ENCODE assay signal across 8 mouse cellular contexts in the genomic region with DNA sequence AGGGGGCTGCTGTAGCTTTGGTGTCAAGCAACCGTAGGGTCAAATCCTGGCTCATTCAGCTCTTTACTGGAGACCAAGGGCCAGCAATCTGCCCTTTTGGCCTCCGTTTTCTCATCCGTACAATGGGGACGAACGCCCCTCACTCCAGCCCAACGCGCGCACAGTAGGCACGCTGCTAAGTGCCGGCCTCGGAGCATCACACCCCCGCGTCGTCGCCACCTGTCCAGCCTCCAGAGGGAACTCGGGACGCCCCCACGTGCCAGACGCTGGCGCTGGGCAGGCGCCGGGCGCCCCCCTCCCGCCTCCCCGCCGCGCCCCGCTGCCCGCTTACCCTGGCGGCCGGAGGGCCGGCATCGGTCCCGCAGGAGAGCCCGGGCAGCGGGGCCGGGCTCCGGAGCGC. TPM values are rescaled to one million over a fixed set of nuclear protein-coding genes. Genes with fewer than 3 reads are reported as not detected.
DNase-seq lines count a peak whose midpoint lies in the region; ATAC-seq and TF ChIP-seq lines count a peak whose summit lies in the region.

No protein-coding gene starts in this region.

- peak overlapping the region; percentile 88 for H3K4me2 ChIP-seq in heart, embryonic 13.5 days
- H3K4me2 ChIP-seq in forebrain, embryonic 14.5 days (ENCODE audit: low read length) = peak overlapping the region; percentile 74
- H3K4me2 ChIP-seq in liver, embryonic 14.5 days (ENCODE audit: low read depth) = peak overlapping the region; percentile 43

- peaks cover 57% of the 10 kb centered on the region for H3K4me1 ChIP-seq in heart, embryonic 13.5 days
- H3K4me1 ChIP-seq in ES-Bruce4 (ENCODE audit: control insufficient read depth, insufficient read depth, low read length) = peaks cover 5% of the 10 kb centered on the region
- peaks cover 55% of the 10 kb centered on the region for H3K4me1 ChIP-seq in forebrain, embryonic 14.5 days (ENCODE audit: control insufficient read depth, insufficient read depth, low read length)
- 0 out of 4 replicates have a peak, but pooled peaks cover 0 to 2% of the 10 kb centered on the region in 2 experiments for H3K4me1 ChIP-seq in liver, embryonic 14.5 days (replicated peaks; ENCODE audit: control insufficient read depth in 2 of 2, insufficient read depth in 2 of 2, low read length in 1 of 2)

- TF ChIP-seq EP300 in ES-Bruce4 (IDR thresholded peaks at IDR 0.05; ENCODE audit: insufficient read depth, low read depth, low read length) = no peak
- no peak for TF ChIP-seq EP300 in liver, embryonic 14.5 days (IDR thresholded peaks at IDR 0.05; ENCODE audit: low read depth)

- DNase-seq in heart, postnatal 14 days = no peak
- peak; percentile 33 for DNase-seq in forebrain, embryonic 14.5 days (ENCODE audit: low spot score)
- DNase-seq in liver, embryonic 14.5 days (ENCODE audit: low read depth in 3 of 3, low spot score in 3 of 3) = no peak
- DNase-seq in ovary, postnatal 14 days (ENCODE audit: low spot score) = no peak
- DNase-seq in left cerebral cortex, adult 8-10 months (ENCODE audit: low spot score in 2 of 2) = no peak
- no peak for DNase-seq in ovary, postnatal 10 days (ENCODE audit: low spot score)

- peak overlapping the region; percentile 59 for H3K27ac ChIP-seq in heart, embryonic 13.5 days (replicated peaks)
- no peak overlapping the region for H3K27ac ChIP-seq in ES-Bruce4 (ENCODE audit: insufficient read depth, low read length)
- H3K27ac ChIP-seq in forebrain, embryonic 14.5 days (ENCODE audit: low read depth, low read length) = peak overlapping the region; percentile 90
- H3K27ac ChIP-seq in liver, embryonic 14.5 days = no peak overlapping the region

- H3K36me3 ChIP-seq in heart, embryonic 13.5 days = no peaks in the 10 kb centered on the region
- no peaks in the 10 kb centered on the region for H3K36me3 ChIP-seq in ES-Bruce4 (ENCODE audit: control insufficient read depth, insufficient read depth, low read length, poor library complexity, severe bottlenecking)
- no peaks in the 10 kb centered on the region for H3K36me3 ChIP-seq in forebrain, embryonic 14.5 days (ENCODE audit: control insufficient read depth, insufficient read depth, low read length)
- no peaks in the 10 kb centered on the region for H3K36me3 ChIP-seq in liver, embryonic 14.5 days (replicated peaks; ENCODE audit: control insufficient read depth, insufficient read depth, low read depth)

- peaks cover 89% of the 10 kb centered on the region for H3K27me3 ChIP-seq in heart, embryonic 13.5 days (replicated peaks)
- no peaks in the 10 kb centered on the region for H3K27me3 ChIP-seq in ES-Bruce4 (ENCODE audit: control insufficient read depth, insufficient read depth, low read length, poor library complexity, severe bottlenecking)
- H3K27me3 ChIP-seq in forebrain, embryonic 14.5 days (replicated peaks; ENCODE audit: control insufficient read depth, insufficient read depth, low read length) = peaks cover 3% of the 10 kb centered on the region; the same call in 1 of the 2 replicates
- H3K27me3 ChIP-seq in liver, embryonic 14.5 days (ENCODE audit: control insufficient read depth, insufficient read depth, low read length) = peaks cover 53% of the 10 kb centered on the region

- intact Hi-C loops in heart, postnatal 14 days (cut with DNase I) = no loop called here

- WGBS in heart, embryonic 13.5 days = 5% methylated on average over 33 of the region's 39 CpGs
- 5% methylated on average over 23 of the region's 39 CpGs for WGBS in forebrain, embryonic 14.5 days
- 5% methylated on average over 39 of the region's 39 CpGs for WGBS in liver, embryonic 14.5 days (ENCODE audit: insufficient replicate concordance)

- ATAC-seq in heart, embryonic 13.5 days (ENCODE audit: extremely low read depth, insufficient number of reproducible peaks, low FRiP score, low TSS enrichment) = no peak
- no peak for ATAC-seq in forebrain, embryonic 14.5 days
- no peak for ATAC-seq in liver, embryonic 14.5 days (ENCODE audit: insufficient read depth)

- H3K4me3 ChIP-seq in heart, embryonic 13.5 days = peak overlapping the region; percentile 63
- H3K4me3 ChIP-seq in ES-Bruce4 (ENCODE audit: low read depth, low read length) = peak overlapping the region; percentile 65
- H3K4me3 ChIP-seq in forebrain, embryonic 14.5 days (ENCODE audit: low read depth, low read length) = peak overlapping the region; percentile 55
- H3K4me3 ChIP-seq in liver, embryonic 14.5 days (ENCODE audit: insufficient read depth in 1 of 2, low read depth in 2 of 2, low read length in 2 of 2) = peak overlapping the region in 1 of 2 experiments; percentile 40; a peak in 1 of 4 replicates

- no peak for TF ChIP-seq POLR2A in ES-Bruce4 (IDR thresholded peaks at IDR 0.05; ENCODE audit: insufficient read depth, low read length)

- no peak for TF ChIP-seq CTCF in ES-Bruce4 (IDR thresholded peaks at IDR 0.05; ENCODE audit: low read depth, low read length)
- no peak for TF ChIP-seq CTCF in liver, embryonic 14.5 days (IDR thresholded peaks at IDR 0.05; ENCODE audit: low read depth)

- no peaks in the 10 kb centered on the region for H3K9me3 ChIP-seq in heart, embryonic 13.5 days
- no peaks in the 10 kb centered on the region for H3K9me3 ChIP-seq in ES-Bruce4 (replicated peaks; ENCODE audit: control insufficient read depth, insufficient read depth, low read length, poor library complexity, severe bottlenecking)
- H3K9me3 ChIP-seq in forebrain, embryonic 14.5 days (replicated peaks; ENCODE audit: control insufficient read depth, low read length) = no peaks in the 10 kb centered on the region
- H3K9me3 ChIP-seq in liver, embryonic 14.5 days (ENCODE audit: control insufficient read depth, low read length) = no peaks in the 10 kb centered on the region

- H3K9ac ChIP-seq in heart, embryonic 13.5 days = peak overlapping the region; percentile 87
- H3K9ac ChIP-seq in ES-Bruce4 (ENCODE audit: low read depth, poor library complexity, severe bottlenecking) = peak overlapping the region; percentile 90
- H3K9ac ChIP-seq in forebrain, embryonic 14.5 days (ENCODE audit: low read length) = peak overlapping the region; percentile 87
- H3K9ac ChIP-seq in liver, embryonic 14.5 days (replicated peaks) = no peak overlapping the region

RNA-seq across cellular contexts. Expression of a gene that starts 24.6 kb away (rescaled TPM):
- 4.6 and 4.8 TPM in 2 replicates for polyA plus RNA-seq in heart, embryonic 13.5 days (2015; fragmentation: Nextera tagmentation; extraction: Ambion mirVana)
- total RNA-seq in heart, postnatal 14 days (2021) = 10 to 100 TPM; 49.9 to 59.1 TPM
- 104 and 108 TPM in 2 replicates for polyA plus RNA-seq in ES-Bruce4 (2011; ENCODE audit: insufficient read depth, insufficient read length, low read depth, missing spikeins)
- 17.1 and 17.4 TPM in 2 replicates for polyA plus RNA-seq in forebrain, embryonic 14.5 days (2014; fragmentation: Nextera tagmentation; extraction: Ambion mirVana)
- polyA plus RNA-seq in liver, embryonic 14.5 days (2012; rRNA removed) = 4.3 and 5.7 TPM in 2 replicates
- polyA plus RNA-seq in liver, embryonic 14.5 days (2014; fragmentation: Nextera tagmentation; extraction: Ambion mirVana) = 2.9 and 3.2 TPM in 2 replicates
- 100 to 1,000 TPM; 229 to 258 (median 236) TPM for total RNA-seq in left cerebral cortex, adult 8-10 months (2022)

Comparison
In these comparisons a context has a peak if more than half of its experiments do, and no peak if none do; other contexts are left out.
1. H3K27ac ChIP-seq: peak in heart, embryonic 13.5 days (single experiment) and forebrain, embryonic 14.5 days (single experiment); none in ES-Bruce4 (single experiment) and liver, embryonic 14.5 days (single experiment).
2. Peak in every context shown above with its lines, with median percentiles within 50 percentile points of each other: H3K4me2 ChIP-seq.